Mouse (Mus musculus): ENCODE measurements around the gene Meis3. TPM values are rescaled to one million over a fixed set of nuclear protein-coding genes. Genes with fewer than 3 reads are reported as not detected.

Meis3 gene
- total RNA-seq, 4 experiments from 2014 or later = 0.58 to 1.5 (median 0.86) TPM

GRCm38 (mm10) chr7:16208781-16209665, 34.1 kb downstream of the Meis3 start:
- no peak for DNase-seq (ENCODE audit: low spot score in 2 of 2)

- no peak for DNase-seq (ENCODE audit: low spot score in 2 of 2)
These were observed 36.0 kb downstream of the Meis3 start for GRCm38 (mm10) chr7:16210862-16211365.

GRCm38 (mm10) chr7:16213196-16213595, 38.3 kb downstream of the Meis3 start:
- DNase-seq (ENCODE audit: low spot score in 2 of 2) = no peak

- DNase-seq (ENCODE audit: low spot score in 2 of 2) = no peak
These were observed 39.1 kb downstream of the Meis3 start for GRCm38 (mm10) chr7:16213986-16214385.

- DNase-seq (ENCODE audit: low spot score in 2 of 2) = peak; percentile 92 to 95
These were observed 46.8 kb downstream of the Meis3 start, which contains the start of gene Dhx34 for GRCm38 (mm10) chr7:16221582-16222272. Gene Dhx34, minus strand, starts transcription at chr7:16222037.

- no peak for DNase-seq (ENCODE audit: low spot score in 2 of 2)
These were observed 55.0 kb downstream of the Meis3 start for GRCm38 (mm10) chr7:16229869-16230268.

Other genes with a start within 250 kb of the Meis3 start
- gene Nop53, start 229.0 kb upstream of the Meis3 start, total RNA-seq (2022) = 10 to 100 TPM; 76.2 to 96.3 (median 82.3) TPM
- 10 to 100 TPM; 23.7 to 32.7 (median 28.2) TPM for gene Ehd2, start 207.5 kb upstream of the Meis3 start, total RNA-seq (2022)
- 1 to 10 TPM; 3.7 to 6.8 (median 5.6) TPM for gene Bicra, start 127.2 kb upstream of the Meis3 start, total RNA-seq (2022)
- gene Zfp541, start 113.3 kb upstream of the Meis3 start, total RNA-seq (2022) = not detected
- 100 to 1,000 TPM; 105 to 140 (median 115) TPM for gene Napa, start 76.6 kb upstream of the Meis3 start, total RNA-seq (2022)
- gene Kptn, start 55.2 kb upstream of the Meis3 start, total RNA-seq (2022) = 10 to 100 TPM; 10.7 to 13.4 (median 11.9) TPM
- gene Slc8a2, start 45.3 kb upstream of the Meis3 start, total RNA-seq (2022) = under 1 TPM; 0.07 to 0.19 (median 0.13) TPM
- 1 to 10 TPM; 2.5 to 5.2 (median 4.0) TPM for gene Dhx34, start 46.9 kb downstream of the Meis3 start, total RNA-seq (2022)
- under 1 TPM; 0.19 to 0.25 (median 0.23) TPM for gene C5ar2, start 69.1 kb downstream of the Meis3 start, total RNA-seq (2022)
- 1 to 10 TPM in 2 of 4 experiments, under 1 TPM in 2; 0.44 to 1.4 (median 0.92) TPM for gene C5ar1, start 84.5 kb downstream of the Meis3 start, total RNA-seq (2022)
- 10 to 100 TPM; 13.6 to 19.4 (median 15.8) TPM for gene Inafm1, start 98.5 kb downstream of the Meis3 start, total RNA-seq (2022)
- gene Ccdc9, start 111.7 kb downstream of the Meis3 start, total RNA-seq (2022) = 10 to 100 TPM; 28.4 to 37.4 (median 32.2) TPM
- gene Bbc3, start 133.3 kb downstream of the Meis3 start, total RNA-seq (2022) = 1 to 10 TPM; 1.4 to 2.1 (median 1.5) TPM
- 10 to 100 TPM; 25.0 to 30.6 (median 26.9) TPM for gene Sae1, start 212.7 kb downstream of the Meis3 start, total RNA-seq (2022)
- 10 to 100 TPM; 23.1 to 28.9 (median 26.7) TPM for gene Zc3h4, start 225.8 kb downstream of the Meis3 start, total RNA-seq (2022)